Mouse (Mus musculus): Measurements from ENCODE around the gene Hmgcs1. TPM values are rescaled to one million over a fixed set of nuclear protein-coding genes. Genes with fewer than 3 reads are reported as not detected.

Gene Hmgcs1
- total RNA-seq, 1 experiment = 58.6 TPM

DNA sequence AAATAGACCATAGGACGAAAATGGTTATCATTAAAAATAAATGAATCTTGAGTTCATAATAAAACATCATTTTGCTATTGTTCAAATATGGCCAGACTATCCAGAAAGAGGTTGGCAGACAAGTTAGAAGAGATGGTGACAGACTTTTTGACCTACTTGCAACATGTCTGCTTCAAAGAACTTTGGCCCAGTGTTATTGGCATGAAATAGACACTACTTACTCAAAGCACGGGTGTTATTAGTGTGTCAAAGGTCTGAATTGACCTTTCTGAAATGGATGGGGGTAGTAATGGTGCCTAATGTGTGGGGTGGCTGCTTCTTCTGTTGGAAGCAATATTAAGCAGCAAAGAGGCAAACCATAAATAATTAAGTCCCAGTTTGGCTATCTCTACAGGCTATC lies 25.9 kb downstream of the Hmgcs1 start:
- no peak overlapping the region for H3K27ac ChIP-seq (ENCODE audit: insufficient read depth, low read depth, low read length, poor library complexity, severe bottlenecking)
- no peaks in the 10 kb centered on the region for H3K9me3 ChIP-seq (ENCODE audit: control insufficient read depth, insufficient read depth, low read depth, low read length)
- TF ChIP-seq ZC3H11A (IDR thresholded peaks at IDR 0.05; ENCODE audit: borderline replicate concordance, low read depth, low read length) (no peak), HCFC1 (IDR thresholded peaks at IDR 0.05; ENCODE audit: borderline replicate concordance, insufficient read depth, low read length) (no peak), CHD2 (IDR thresholded peaks at IDR 0.05; ENCODE audit: low read depth, low read length) (no peak), ZNF384 (IDR thresholded peaks at IDR 0.05; ENCODE audit: low read depth, low read length) (no peak), MAFK (IDR thresholded peaks at IDR 0.05; ENCODE audit: insufficient read depth, low read depth, low read length) (no peak)
- H3K36me3 ChIP-seq (ENCODE audit: control insufficient read depth, insufficient read depth, low read length, poor library complexity, severe bottlenecking) = no peaks in the 10 kb centered on the region
- H3K4me3 ChIP-seq (ENCODE audit: insufficient read depth in 1 of 2, low read depth in 1 of 2, low read length in 2 of 2, poor library complexity in 1 of 2, severe bottlenecking in 1 of 2) = no peak overlapping the region
- no peak overlapping the region for H3K9ac ChIP-seq (ENCODE audit: insufficient read depth, low read depth, low read length, poor library complexity, severe bottlenecking)
- in situ Hi-C loops (cut with MboI; ENCODE audit: low sequenced_read_pairs in 2 of 2, unreplicated experiment in 2 of 2) = no loop called here
- no peak for DNase-seq (ENCODE audit: low read depth, low spot score)
- no peaks in the 10 kb centered on the region for H3K4me1 ChIP-seq (ENCODE audit: control insufficient read depth in 2 of 2, insufficient read depth in 2 of 2, low read length in 2 of 2, poor library complexity in 1 of 2)

DNA sequence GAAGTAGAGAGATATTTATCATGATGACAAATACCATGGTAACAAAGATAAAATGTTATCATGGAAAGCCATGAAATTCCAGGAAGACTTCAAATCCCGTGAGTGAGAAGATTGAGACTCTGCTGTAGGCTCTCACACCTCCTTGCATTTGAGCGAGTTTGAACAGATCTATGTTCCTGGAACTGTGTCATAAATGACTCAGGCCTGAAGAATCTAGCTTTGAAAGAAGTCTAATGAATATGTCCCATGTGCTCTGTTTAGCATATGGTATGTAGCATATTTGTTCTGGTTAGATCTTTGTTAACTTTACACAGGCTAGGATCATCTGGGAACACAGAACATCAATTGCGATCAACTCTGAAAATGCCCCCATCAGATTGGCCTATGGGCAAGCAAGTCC lies 32.3 kb downstream of the Hmgcs1 start:
- no peaks in the 10 kb centered on the region; a peak in 1 of 4 replicates for H3K4me1 ChIP-seq (ENCODE audit: control insufficient read depth in 2 of 2, insufficient read depth in 2 of 2, low read length in 2 of 2, poor library complexity in 1 of 2)
- no peaks in the 10 kb centered on the region for H3K36me3 ChIP-seq (ENCODE audit: control insufficient read depth, insufficient read depth, low read length, poor library complexity, severe bottlenecking)
- H3K9me3 ChIP-seq (ENCODE audit: control insufficient read depth, insufficient read depth, low read depth, low read length) = no peaks in the 10 kb centered on the region
- no peak overlapping the region for H3K27ac ChIP-seq (ENCODE audit: insufficient read depth, low read depth, low read length, poor library complexity, severe bottlenecking)
- H3K4me3 ChIP-seq (ENCODE audit: insufficient read depth in 1 of 2, low read depth in 1 of 2, low read length in 2 of 2, poor library complexity in 1 of 2, severe bottlenecking in 1 of 2) = no peak overlapping the region
- TF ChIP-seq HCFC1 (IDR thresholded peaks at IDR 0.05; ENCODE audit: borderline replicate concordance, insufficient read depth, low read length) (no peak), ZC3H11A (IDR thresholded peaks at IDR 0.05; ENCODE audit: borderline replicate concordance, low read depth, low read length) (no peak), CHD2 (IDR thresholded peaks at IDR 0.05; ENCODE audit: low read depth, low read length) (no peak), ZNF384 (IDR thresholded peaks at IDR 0.05; ENCODE audit: low read depth, low read length) (no peak), MAFK (IDR thresholded peaks at IDR 0.05; ENCODE audit: insufficient read depth, low read depth, low read length) (no peak)
- H3K9ac ChIP-seq (ENCODE audit: insufficient read depth, low read depth, low read length, poor library complexity, severe bottlenecking) = no peak overlapping the region
- in situ Hi-C loops (cut with MboI; ENCODE audit: low sequenced_read_pairs in 2 of 2, unreplicated experiment in 2 of 2) = no loop called here
- no peak for DNase-seq (ENCODE audit: low read depth, low spot score)

GRCm38 (mm10) chr13:119723368-119723767 lies 33.2 kb downstream of the Hmgcs1 start:
- no peaks in the 10 kb centered on the region for H3K9me3 ChIP-seq (ENCODE audit: control insufficient read depth, insufficient read depth, low read depth, low read length)
- DNase-seq (ENCODE audit: low read depth, low spot score) = no peak
- in situ Hi-C loops (cut with MboI; ENCODE audit: low sequenced_read_pairs in 2 of 2, unreplicated experiment in 2 of 2) = no loop called here
- H3K27ac ChIP-seq (ENCODE audit: insufficient read depth, low read depth, low read length, poor library complexity, severe bottlenecking) = no peak overlapping the region
- TF ChIP-seq ZC3H11A (IDR thresholded peaks at IDR 0.05; ENCODE audit: borderline replicate concordance, low read depth, low read length) (no peak), MAFK (IDR thresholded peaks at IDR 0.05; ENCODE audit: insufficient read depth, low read depth, low read length) (no peak), CHD2 (IDR thresholded peaks at IDR 0.05; ENCODE audit: low read depth, low read length) (no peak)
- no peak overlapping the region for H3K9ac ChIP-seq (ENCODE audit: insufficient read depth, low read depth, low read length, poor library complexity, severe bottlenecking)
- no peaks in the 10 kb centered on the region for H3K36me3 ChIP-seq (ENCODE audit: control insufficient read depth, insufficient read depth, low read length, poor library complexity, severe bottlenecking)
- H3K4me1 ChIP-seq (ENCODE audit: control insufficient read depth in 2 of 2, insufficient read depth in 2 of 2, low read length in 2 of 2, poor library complexity in 1 of 2) = no peaks in the 10 kb centered on the region; a peak in 1 of 4 replicates
- no peak overlapping the region for H3K4me3 ChIP-seq (ENCODE audit: insufficient read depth in 1 of 2, low read depth in 1 of 2, low read length in 2 of 2, poor library complexity in 1 of 2, severe bottlenecking in 1 of 2)

DNA sequence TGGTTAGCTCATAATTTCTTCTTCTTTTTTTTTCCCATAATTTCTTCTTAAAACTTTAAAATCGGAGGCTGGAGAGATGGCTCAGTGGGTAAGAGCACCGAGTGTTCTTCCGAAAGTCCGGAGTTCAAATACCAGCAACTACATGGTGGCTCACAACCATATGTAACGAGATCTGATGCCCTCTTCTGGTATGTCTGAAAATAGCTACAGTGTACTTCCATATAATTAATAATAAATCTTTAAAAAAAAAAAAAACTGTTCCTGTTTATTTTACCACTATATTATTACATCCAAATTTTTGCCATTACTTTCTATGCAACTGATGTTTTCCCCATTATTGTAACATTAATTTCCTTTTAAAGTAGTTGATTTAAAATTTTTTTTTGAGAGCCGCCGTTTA lies 34.4 kb downstream of the Hmgcs1 start:
- Histone ChIP-seq H3K9me3 (ENCODE audit: control insufficient read depth, insufficient read depth, low read depth, low read length) (no peaks in the 10 kb centered on the region), H3K4me3 (ENCODE audit: insufficient read depth in 1 of 2, low read depth in 1 of 2, low read length in 2 of 2, poor library complexity in 1 of 2, severe bottlenecking in 1 of 2) (no peak overlapping the region), H3K27ac (ENCODE audit: insufficient read depth, low read depth, low read length, poor library complexity, severe bottlenecking) (no peak overlapping the region), H3K36me3 (ENCODE audit: control insufficient read depth, insufficient read depth, low read length, poor library complexity, severe bottlenecking) (no peaks in the 10 kb centered on the region), H3K4me1 (ENCODE audit: control insufficient read depth in 2 of 2, insufficient read depth in 2 of 2, low read length in 2 of 2, poor library complexity in 1 of 2) (no peaks in the 10 kb centered on the region; a peak in 1 of 4 replicates), H3K9ac (ENCODE audit: insufficient read depth, low read depth, low read length, poor library complexity, severe bottlenecking) (no peak overlapping the region)
- DNase-seq (ENCODE audit: low read depth, low spot score) = no peak
- TF ChIP-seq MAFK (IDR thresholded peaks at IDR 0.05; ENCODE audit: insufficient read depth, low read depth, low read length) (no peak), HCFC1 (IDR thresholded peaks at IDR 0.05; ENCODE audit: borderline replicate concordance, insufficient read depth, low read length) (no peak), CHD2 (IDR thresholded peaks at IDR 0.05; ENCODE audit: low read depth, low read length) (no peak), ZC3H11A (IDR thresholded peaks at IDR 0.05; ENCODE audit: borderline replicate concordance, low read depth, low read length) (no peak), ZNF384 (IDR thresholded peaks at IDR 0.05; ENCODE audit: low read depth, low read length) (no peak)
- in situ Hi-C loops (cut with MboI; ENCODE audit: low sequenced_read_pairs in 2 of 2, unreplicated experiment in 2 of 2) = no loop called here

Data from ES-E14 (cell line).